Mouse (Mus musculus) small intestine, adult 2 months (tissue): Measurements from ENCODE around the gene Ccdc186.

ENCODE experiments used
- CTCF ChIP-seq: fragments of 200-500 bp; IDR thresholded peaks from 2 replicates; pipeline ENCODE4 v1.5.1; 2012; ENCODE audit warnings: low read depth, mild to moderate bottlenecking, control low read depth, inconsistent platforms, low read length, moderate library complexity, mixed read lengths; ENCODE audit not compliant: insufficient replicate concordance, insufficient read length; ENCODE audit errors: extremely low read depth
- POLR2A ChIP-seq: fragments of 200-500 bp; IDR thresholded peaks from 2 replicates; pipeline ENCODE4 v1.6.1; 2012; ENCODE audit warnings: low read depth, mild to moderate bottlenecking, control low read depth, inconsistent platforms, low read length, moderate library complexity

DNA sequence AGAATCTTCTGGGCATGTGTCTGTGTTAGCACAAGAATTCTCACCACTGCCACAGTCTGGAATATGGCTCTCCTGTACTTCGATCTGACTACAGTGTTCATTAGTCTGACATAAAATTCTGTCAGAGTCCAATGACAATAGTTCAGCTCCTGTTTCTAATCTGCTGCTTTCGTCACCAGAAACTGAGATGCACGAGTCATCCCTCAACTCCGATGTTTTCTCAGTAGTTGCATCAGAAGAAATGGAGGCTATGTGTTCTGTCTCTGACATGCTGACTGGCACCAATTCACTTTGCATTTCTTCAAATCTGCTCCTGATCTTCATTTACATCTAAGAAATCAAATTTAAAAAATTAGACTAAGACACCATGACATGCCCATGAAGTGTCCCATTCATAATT, 8.6 kb downstream of the Ccdc186 start:
- TF ChIP-seq POLR2A: no peak
- no peak for TF ChIP-seq CTCF
